Mouse (Mus musculus): Measurements from ENCODE around the gene Rpap1.

Gene Rpap1

DNA sequence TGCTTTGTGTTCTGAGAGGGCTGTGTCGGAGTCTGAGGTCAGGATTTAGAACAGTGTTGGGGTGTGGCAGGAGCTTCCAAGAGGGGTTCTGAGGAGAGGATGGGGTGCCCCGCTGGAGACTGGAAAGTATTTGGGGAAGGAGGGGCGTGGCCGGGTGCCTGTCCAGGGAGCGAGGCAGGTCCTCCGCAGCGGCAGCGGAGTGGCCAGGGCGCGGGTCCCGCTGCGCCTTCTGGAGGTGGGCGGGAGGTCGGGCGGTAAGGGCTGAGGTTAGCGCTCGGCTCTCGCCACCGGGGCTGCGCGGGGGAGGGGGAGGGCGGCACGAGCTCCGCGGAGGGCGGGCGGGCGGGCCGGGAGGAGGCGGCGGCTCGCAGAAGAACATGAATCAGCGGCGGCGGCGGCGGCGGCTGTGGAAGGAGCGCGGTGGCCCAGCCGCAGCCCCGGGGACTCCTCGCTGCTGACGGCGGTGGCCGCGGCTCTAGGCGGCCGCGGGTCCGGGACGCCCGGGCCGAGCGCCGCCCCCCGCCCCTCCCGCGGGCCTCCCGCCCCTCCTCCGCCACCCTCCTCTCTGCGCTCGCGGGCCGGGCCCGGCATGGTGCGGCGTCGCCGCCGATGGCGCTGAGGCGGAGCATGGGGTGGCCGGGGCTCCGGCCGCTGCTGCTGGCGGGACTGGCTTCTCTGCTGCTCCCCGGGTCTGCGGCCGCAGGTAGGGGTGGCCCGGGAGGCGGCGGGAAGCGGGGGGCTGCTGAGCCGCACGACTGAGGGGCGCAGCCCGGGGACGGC is 12.0 kb upstream of the Rpap1 start:
- in situ Hi-C loops (cut with MboI, MseI) = no loop called here

DNA sequence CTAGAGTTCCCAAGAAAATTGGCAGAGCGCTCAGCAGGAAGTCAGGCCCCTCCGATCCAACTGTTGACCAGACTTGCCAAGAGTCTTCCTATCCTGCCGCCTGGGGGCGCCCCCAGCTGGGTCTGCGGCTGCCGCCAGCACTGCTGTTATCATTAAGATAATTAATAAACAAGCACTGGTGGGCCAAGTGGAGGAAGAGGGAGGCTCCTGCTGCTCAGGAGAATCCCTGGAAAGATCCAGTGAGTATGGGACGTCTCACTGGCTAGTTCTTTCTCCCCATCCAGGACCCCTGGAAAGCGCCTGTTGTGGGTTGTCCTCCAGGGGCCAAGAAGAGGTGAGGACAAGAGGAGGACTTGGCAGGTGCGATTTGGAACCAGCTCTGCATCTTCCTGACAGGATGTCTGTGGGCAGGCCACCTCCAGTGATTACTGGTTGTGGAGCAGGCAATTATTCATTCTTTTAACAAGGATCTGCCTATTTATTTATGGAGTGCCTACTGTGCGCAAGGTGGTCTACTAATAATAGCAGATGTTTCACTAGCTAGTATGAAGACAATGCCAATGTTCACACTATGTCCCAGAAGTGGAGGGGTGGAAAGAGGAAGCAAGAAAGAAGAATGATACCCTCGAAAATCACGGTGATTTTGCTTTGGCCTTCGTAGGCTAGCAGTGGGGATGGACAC is 11.1 kb upstream of the Rpap1 start:
- in situ Hi-C loops (cut with MboI, MseI) = no loop called here

DNA sequence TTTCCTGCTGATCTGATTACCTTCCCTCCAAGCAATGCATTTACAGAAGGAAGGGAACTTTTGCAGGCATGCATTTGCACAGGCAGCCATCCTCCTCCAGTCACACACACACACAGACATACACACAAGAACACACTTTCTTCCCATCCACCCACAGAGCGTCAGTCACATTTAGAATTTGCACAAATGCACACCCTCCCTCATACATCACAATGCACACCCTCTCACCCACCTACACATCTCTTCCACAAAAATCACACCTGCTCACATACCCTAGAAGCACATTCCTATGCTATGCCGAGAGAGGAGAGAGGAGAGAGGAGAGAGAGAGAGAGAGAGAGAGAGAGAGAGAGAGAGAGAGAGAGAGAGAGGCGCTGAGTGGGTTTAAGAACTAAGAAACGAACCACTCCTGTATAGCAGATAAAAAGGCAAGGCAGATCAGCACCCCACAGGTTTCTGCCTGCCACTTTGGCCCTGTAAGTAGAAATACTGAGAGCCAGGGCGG is 10.0 kb upstream of the Rpap1 start, which contains the start of gene Tyro3:
Gene Tyro3 (plus strand): TSS at position 455 of the 505 bp plus-strand sequence.
- in situ Hi-C loops (cut with MboI, MseI) = no loop called here

DNA sequence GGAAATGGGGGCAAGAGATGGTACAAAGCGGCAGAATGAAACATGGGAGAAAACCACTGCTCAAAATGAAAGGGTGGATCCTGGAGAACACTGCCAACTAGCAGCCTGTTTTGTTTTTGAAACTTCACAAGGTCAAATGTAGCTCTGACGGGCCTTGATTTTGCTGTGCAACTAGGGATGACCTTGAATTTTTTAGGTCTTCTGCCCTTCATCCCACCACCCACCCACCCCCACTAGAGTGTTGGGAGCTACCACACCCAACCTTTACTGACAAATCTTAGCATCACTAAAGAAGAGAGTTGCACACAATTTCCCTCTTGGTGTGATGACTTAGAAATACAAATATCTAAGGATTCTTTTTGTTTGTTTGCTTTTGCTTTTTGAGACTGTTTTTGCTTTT is 2.7 kb upstream of the Rpap1 start:
- in situ Hi-C loops (cut with MboI, MseI) = no loop called here

DNA sequence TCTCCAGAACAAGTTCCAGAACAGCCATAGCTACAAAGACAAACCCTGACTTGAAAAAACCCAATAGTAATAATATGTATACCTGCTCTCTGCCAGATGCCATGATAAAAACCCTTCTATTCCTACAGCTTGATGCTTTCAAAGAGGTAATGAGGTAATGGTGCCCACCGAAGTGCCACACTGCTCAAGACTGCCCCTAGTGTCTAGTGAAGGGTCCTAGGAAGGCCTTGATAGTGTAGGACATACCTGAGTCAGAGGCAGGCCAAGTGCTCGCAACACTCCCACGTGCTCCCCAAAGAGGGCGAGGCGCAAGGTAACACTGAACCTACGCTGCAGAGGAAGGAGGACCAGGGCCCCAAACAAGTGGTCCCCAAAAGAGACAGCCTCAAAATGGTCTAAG is 20.1 kb downstream of the Rpap1 start:
- in situ Hi-C loops (cut with MboI, MseI) = no loop called here

DNA sequence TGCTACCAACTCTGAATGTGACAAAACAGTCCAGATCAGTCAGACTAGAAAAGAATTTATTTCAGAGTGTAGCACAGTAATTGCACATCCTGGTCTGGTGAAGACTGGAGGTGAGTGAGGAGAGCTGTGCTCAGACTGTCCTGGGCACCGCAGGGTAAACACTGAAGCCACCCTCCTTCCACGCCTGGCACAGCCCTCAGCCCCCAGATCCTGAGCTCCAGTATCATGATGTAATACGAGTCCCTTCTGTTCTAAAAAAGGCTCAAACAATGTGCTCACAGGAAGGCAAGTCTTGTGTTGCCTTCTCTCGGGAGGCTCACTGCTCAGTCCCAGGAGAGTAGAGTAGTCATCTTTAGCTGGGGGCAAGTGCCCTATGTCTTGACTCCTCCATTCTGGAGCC is 23.4 kb downstream of the Rpap1 start:
- in situ Hi-C loops (cut with MboI, MseI) = no loop called here

DNA sequence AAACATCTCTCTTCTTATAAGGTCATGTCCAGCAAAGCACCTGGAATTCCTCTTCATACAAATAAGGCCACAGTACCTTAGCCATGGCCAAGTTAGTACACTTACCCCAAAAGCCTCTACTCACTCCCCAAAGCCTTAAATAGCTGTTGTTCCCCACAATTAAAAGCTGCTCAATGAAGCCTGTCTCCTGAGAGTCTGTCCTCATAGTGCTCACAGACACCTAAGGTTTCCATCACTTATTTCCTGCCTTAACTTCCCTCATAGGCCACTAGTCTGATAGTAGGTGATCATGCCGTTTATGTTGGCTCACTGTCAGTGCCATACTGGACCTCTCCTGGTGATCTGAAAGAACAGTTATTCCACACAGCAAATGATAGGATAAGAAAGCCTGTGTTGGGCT is 25.1 kb downstream of the Rpap1 start:
- in situ Hi-C loops (cut with MboI, MseI) = no loop called here

DNA sequence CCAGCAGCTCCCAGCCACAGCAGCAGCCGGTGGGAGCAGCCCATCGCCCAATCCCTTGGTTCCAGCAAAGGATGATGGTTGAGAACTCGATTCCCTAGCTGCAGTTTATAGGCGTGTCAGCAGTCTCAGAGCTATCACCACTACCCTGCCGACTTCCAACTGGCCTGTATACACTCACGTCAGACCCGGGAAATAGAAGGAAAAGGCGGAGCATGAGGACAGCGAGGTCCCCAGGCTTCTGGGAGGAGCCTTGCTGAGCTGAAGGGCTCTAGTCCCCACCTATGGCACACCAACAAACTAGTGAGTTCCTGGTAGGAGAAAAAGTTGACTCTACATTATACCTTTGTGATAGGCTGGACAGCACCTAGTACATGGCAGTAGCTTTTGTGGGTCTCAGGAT is 27.1 kb downstream of the Rpap1 start, which contains the start of gene Ltk:
Gene Ltk (minus strand): TSS at position 181 of the 400 bp plus-strand sequence.
- in situ Hi-C loops (cut with MboI, MseI) = no loop called here

DNA sequence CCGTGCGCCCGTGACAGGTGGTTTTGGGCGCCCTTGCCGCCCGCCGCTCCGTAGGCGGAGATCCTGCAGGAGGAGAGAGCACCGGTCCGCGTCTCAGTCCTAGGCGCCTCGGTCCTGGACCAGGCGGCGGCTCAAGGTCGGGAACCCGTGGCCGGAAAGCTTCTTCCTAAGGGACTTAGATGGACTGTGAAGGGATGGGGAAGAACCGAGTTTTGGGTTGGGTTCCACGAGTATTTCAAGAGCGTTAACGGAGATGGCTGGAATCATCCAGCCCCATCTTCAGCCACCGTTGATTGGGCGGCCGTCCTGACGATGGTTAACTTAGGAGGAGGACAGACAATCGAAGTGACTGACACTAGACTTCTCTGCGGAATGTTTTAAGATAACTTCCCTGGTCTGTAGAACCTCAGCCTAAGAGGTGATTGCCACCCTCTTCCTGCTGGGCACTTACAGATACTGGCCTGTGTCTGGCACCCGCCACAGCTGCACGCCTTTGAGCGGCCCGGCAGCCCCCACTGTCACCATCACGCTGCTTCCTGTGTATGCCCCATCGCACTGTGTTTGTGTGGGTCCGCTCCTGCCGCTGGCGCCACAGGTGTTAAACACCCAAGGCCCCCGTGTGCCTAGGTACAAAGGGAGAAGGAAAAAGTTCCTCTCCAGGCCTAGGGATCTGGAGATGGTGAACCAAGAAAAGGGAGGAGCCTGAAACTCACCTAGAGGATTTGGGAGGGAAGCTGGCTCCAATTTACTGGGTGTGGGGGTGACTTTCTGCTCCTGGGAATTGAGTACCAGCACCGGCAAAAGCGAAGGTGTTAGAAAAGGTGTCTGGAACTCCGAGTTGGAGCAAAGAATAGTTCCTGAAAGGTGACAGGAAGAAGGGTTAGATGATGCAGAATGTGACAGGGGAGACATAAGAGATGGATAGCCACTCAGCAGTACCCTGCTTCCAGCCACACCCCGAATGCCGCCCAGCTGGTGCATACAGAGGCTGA is 28.2 kb downstream of the Rpap1 start:
- in situ Hi-C loops (cut with MboI, MseI) = no loop called here

DNA sequence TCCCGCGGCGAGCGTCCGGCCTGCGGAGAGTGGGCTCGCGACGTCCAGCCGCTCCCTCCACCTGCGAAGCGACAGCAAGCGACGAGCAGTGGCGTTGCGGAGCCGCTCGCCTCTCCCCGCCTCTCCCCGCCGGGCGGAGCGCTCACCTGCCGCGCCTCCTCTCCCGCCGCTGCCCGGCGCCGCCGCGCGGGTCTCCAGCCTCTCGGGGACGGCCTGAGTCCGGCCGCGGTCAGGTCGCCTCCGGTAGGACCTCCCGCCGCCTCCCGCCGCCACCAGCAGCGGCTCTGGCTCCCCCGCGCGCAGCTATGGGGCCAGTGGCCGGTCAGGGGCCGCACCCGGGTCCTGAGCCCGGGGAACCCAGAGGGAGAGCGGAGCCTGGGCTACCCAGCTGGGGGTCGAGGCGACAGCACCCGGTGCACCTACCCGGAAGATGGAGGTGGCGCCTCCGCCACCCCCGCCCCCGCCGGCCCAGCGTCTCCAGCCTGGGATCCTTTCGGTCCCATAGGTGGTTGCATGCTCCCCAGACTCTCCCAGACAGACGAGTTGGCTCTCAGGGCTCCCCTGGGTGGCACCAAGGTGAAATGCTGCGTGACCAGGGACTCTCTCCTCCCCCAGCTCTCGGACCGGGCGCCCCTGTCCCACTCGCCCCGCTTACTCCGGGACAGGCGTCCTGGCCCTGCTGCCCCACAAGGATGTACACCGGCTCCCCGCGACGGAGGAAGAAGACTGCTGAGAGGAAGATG is 29.1 kb downstream of the Rpap1 start:
- in situ Hi-C loops (cut with MboI, MseI) = no loop called here

DNA sequence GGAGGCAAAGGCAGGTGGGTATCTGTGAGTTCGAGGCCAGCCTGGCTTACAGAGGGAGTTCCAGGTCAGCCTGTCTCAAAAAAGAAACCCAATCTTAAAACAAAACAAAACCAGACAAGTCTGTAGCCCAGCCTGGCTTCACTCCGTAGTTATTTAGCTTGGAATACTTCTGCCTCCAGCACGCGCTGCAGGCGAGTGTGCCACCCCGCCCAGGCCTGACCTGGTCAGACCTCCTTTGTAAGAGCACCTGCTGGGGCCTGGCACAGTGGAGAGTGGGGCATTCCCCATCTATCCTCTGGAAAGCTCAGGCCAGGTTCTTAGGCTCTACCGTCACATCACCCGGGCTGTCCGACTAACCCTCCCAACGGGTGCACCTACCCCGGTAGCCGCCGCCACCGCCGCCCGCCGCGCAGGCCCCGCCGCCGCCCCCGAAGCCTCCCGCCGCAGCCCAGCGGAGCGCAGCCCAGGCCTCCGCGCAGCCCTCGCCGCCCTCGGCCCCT is 29.7 kb downstream of the Rpap1 start:
- in situ Hi-C loops (cut with MboI, MseI) = no loop called here

DNA sequence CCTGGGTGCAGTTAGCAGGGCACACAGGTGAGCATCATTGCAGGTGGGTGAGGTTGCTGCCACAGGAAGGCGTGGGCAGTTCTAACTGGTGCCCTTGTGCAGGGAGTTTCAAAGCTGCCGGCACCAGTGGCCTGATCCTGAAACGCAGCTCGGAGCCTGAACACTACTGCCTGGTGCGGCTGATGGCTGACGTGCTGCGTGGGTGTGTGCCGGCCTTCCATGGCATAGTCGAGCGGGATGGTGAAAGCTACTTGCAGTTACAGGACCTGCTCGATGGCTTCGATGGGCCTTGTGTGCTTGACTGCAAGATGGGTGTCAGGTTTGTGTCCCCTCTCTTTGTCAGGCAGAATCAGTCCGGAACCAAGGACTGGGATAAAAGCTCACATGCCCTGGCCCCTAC is 38.1 kb downstream of the Rpap1 start:
- in situ Hi-C loops (cut with MboI, MseI) = loop anchor here in 1 of 2 experiments (25.0 kb wide), 1 partner anchor 1613 kb away; the partner anchor contains the start of genes Ckmt1 and Ppip5k1

DNA sequence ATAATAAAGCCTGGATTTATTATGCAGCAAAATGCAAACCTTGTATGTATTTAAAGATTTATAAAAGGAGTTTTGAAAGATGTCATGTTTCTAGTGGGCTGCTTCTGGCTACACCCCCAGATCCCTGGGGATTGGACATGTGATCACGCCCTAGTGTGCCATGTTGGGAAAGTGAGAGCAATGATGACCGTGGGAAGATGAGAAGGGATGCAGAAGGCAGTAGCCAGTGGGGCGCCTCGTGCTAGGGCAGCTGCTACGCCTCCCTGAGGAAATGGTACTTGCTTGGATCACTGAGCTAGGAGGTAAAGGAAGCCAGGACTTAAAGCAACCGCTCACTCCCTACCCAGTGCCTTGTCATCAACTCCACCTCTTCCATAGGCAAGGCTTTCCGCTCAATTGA is 39.8 kb downstream of the Rpap1 start:
- in situ Hi-C loops (cut with MboI, MseI) = loop anchor here in 1 of 2 experiments (25.0 kb wide), 1 partner anchor 1615 kb away; the partner anchor contains the start of genes Ckmt1 and Ppip5k1

DNA sequence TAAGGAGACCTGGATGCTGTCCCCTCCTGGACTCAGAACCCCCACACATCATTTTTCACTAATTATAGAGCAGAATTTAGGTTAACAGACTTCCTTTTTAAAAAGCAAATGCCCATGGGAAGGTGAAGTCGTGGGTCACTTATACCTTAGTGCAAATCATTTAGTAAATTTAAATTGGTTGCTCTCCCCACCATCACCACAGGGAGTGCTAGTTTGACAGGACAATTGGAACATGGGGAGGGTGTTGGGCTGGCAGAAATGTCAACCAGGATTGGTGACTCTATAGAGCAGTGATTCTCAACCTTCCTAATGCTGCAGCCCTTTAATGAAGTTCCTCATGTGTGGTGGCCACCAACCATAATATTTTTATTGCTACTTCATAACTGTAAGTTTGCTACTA is 42.1 kb downstream of the Rpap1 start:
- in situ Hi-C loops (cut with MboI, MseI) = loop anchor here in 1 of 2 experiments (25.0 kb wide), 1 partner anchor 1617 kb away; the partner anchor contains the start of genes Ckmt1 and Ppip5k1

DNA sequence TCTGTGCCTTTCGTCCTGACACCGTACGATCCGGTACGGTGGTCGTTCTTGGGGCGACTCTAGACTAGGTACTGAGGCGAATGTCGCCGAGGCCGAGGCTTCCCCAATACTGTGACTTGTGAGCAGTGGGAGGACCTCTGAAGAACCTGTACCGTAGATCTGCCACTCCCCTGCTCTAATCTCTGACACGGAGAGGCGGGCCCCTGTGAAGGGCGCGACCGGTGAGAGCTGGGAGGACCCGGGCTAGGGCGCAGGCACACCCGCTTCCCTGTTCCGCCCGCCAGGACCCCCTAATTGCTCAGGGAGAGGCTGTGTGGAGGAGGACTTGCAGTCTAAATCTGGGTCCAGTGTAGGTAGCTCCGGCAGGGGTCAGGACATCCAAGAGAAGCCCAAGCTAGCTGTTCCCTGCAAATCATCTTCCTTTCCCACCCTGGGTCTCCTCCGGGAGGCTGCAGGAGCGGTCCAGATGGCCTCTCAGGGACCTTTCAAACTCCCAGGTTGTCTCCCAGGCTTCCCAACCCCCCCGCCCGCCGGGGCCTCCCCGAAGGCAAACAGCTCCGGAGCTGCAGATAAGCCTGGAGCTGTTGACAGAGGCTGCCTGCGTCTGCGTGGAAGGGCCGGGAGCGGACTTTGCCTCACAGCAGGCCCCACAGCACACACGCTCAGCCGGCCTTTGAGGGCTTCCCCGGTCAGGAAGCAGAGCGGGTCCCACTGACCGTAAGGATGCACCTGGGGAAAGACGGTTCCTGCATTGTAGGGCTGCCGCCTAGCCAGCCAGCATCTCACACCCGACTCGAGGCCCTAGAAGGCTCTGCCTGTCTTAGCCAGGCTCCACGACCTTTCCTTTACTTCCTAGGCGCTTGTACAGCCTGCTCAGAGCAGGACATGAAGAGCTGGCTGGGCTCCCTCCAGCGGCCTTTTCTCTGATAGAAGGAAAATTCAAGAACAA is 42.9 kb downstream of the Rpap1 start:
- in situ Hi-C loops (cut with MboI, MseI) = loop anchor here in 1 of 2 experiments (25.0 kb wide), 1 partner anchor 1618 kb away; the partner anchor contains the start of genes Ckmt1 and Ppip5k1

DNA sequence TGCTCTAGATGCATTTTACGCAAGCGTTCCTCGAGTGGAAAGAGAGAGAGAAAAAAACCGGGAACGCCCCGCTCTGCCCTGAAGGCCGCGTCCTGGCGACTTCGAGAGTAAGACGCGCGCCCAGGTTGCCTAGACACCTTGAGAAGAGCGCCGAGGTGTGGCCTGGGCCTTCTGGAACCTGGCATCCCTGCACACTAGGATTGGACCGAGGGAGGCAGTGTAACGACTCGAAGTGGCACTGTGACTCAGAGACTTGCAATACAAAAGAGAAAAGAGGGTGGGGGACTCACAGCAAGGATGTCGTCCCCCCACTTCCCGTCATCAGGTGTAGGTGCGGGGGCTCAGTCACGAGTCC is 43.6 kb downstream of the Rpap1 start:
- in situ Hi-C loops (cut with MboI, MseI) = loop anchor here in 1 of 2 experiments (25.0 kb wide), 1 partner anchor 1619 kb away; the partner anchor contains the start of genes Ckmt1 and Ppip5k1

DNA sequence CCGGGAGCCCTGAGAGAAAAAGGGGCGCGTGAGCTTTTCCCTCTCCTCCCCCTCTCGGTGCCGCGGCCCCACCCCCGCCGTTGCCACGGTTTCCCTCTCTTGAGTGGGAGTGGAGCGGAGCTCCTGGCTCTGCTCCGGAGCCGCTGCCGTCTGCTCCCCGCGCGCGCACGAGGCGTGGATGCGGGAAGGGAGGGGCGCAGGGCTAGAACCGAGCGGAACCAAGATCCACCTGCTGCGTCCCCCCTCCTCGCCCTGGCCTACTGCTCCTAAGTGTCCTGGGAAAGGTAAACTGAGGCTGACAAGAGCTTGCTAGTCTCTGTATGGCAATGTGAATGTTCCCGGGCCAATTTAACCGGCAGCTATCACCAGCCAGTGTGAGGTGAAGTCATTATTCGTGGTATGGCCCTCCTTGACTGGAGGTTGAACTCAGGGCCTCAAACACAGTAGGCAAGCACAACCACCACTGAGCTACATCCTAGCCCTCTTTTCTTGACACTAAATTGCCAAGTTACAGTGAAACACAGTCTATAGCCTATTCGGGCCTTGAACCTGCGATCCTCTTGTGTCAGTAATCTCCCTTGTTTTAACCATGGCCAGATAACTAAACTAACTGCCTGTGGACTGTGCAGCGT is 44.0 kb downstream of the Rpap1 start:
- in situ Hi-C loops (cut with MboI, MseI) = loop anchor here in 1 of 2 experiments (25.0 kb wide), 1 partner anchor 1619 kb away; the partner anchor contains the start of genes Ckmt1 and Ppip5k1

DNA sequence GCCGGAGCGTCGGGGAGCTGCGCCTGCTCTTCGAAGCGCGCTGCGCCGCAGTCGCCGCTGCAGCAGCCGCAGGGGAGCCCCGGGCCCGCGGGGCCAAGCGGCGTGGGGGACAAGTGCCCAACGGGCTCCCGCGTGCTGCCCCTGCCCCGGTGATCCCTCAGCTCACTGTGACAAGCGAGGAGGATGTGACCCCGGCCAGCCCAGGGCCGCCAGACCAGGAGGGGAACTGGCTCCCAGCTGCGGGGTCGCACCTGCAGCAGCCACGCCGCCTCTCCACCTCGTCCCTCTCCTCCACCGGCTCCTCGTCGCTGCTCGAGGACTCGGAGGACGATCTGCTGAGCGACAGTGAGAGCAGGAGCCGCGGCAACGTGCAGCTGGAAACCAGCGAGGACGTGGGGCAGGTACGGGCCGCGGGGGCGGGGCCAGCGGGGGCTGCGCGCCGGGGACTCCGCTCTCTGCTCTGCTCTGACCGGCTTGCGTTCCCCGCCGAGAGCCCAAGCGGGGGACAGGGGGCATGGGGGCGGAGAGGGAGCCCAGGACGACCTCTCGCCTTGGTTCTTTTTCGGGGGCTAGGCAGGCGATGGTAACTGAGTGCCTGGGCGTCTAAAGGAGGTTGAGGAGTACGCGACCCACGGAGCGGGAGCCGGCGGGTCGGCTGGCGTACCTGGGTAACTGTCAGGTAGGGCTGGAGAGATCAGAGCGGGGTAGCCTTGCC is 44.7 kb downstream of the Rpap1 start:
- in situ Hi-C loops (cut with MboI, MseI) = loop anchor here in 1 of 2 experiments (25.0 kb wide), 1 partner anchor 1620 kb away; the partner anchor contains the start of genes Ckmt1 and Ppip5k1

All from T-helper 17 cell (primary cell).